Mouse (Mus musculus): Measurements from ENCODE around the gene Adamts20.

DNA sequence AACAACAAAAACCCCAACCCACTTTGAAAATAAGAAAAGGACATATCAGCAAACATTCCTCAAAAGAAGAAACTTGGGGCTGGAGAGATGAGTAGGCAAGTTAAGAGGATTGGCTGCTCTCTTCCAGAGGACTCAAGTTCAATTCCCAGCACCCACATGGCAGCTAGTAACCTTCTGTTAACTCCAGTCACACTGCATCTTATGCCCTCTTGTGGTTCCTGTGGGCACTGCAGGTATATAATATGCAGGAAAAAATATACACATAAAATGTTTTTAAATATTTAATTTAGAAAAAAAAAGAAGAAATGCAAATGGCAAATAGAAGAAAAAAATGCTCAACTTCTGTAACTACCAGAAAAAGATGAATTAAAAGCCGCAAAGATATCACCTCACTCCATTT is 29.2 kb upstream of the Adamts20 start:
- TF ChIP-seq CTCF (IDR thresholded peaks at IDR 0.05; ENCODE audit: borderline replicate concordance, extremely low read depth, insufficient read depth, insufficient read length) (peak; percentile 3; the same call in 1 of the 2 replicates), POLR2A (IDR thresholded peaks at IDR 0.05; ENCODE audit: borderline replicate concordance, extremely low read depth, insufficient read depth, insufficient read length, poor library complexity, severe bottlenecking) (no peak)
